Mouse (Mus musculus) liver, adult 2 months (tissue): ENCODE results near the gene Foxred2. TPM values are rescaled to one million over a fixed set of nuclear protein-coding genes. Genes with fewer than 3 reads are reported as not detected.
A peak's percentile ranks its signal among the peaks of the same experiment; 100 is the strongest.

Experiments
- DNase-seq: peaks from one replicate; pipeline ENCODE4 v3.0.0-alpha.2; 2011; ENCODE audit warnings: low read depth, low spot score; ENCODE audit errors: extremely low read depth
- H3K27ac ChIP-seq: fragments of 200-500 bp; replicated peaks from 2 replicates; pipeline ENCODE4 v1.5.1; 2012; ENCODE audit warnings: low read depth, mild to moderate bottlenecking, control low read depth, inconsistent platforms, low read length; ENCODE audit not compliant: insufficient read depth
- H3K27me3 ChIP-seq: fragments of 200-500 bp; 2 replicates; pipeline ENCODE4 v1.6.1; 2012; ENCODE audit warnings: mild to moderate bottlenecking, moderate library complexity, low read length, inconsistent platforms; ENCODE audit not compliant: control insufficient read depth, insufficient read depth
- H3K36me3 ChIP-seq: fragments of 200-500 bp; 2 replicates; pipeline ENCODE4 v1.6.1; 2012; ENCODE audit warnings: low read length, inconsistent platforms; ENCODE audit not compliant: control insufficient read depth, insufficient read depth
- H3K4me1 ChIP-seq: fragments of 200-500 bp; 2 replicates; pipeline ENCODE4 v1.6.1; 2011; ENCODE audit warnings: low read length; ENCODE audit not compliant: control insufficient read depth, insufficient read depth
- H3K4me3 ChIP-seq: fragments of 200-500 bp; 2 replicates; pipeline ENCODE4 v1.5.1; 2011; ENCODE audit warnings: low read depth, mild to moderate bottlenecking, control low read depth, low read length, moderate library complexity; ENCODE audit not compliant: insufficient read depth
- H3K79me2 ChIP-seq: fragments of 200-500 bp; 2 replicates; pipeline ENCODE4 v1.6.1; 2012; ENCODE audit warnings: inconsistent platforms, mild to moderate bottlenecking, low read length, moderate library complexity; ENCODE audit not compliant: control insufficient read depth, insufficient read depth
- H3K9ac ChIP-seq: fragments of 200-500 bp; 2 replicates; pipeline ENCODE4 v1.6.1; 2012; ENCODE audit warnings: low read depth, mild to moderate bottlenecking, control low read depth, inconsistent platforms, low read length
- CTCF ChIP-seq: fragments of 200-500 bp; IDR thresholded peaks from 2 replicates; pipeline ENCODE4 v1.5.1; 2011; ENCODE audit warnings: low read depth, low read length, control low read depth
- POLR2A ChIP-seq: fragments of 200-500 bp; IDR thresholded peaks from 2 replicates; pipeline ENCODE4 v1.6.1; 2011; ENCODE audit warnings: low read length, control low read depth; ENCODE audit not compliant: insufficient read depth; ENCODE audit errors: extremely low read depth
- WGBS: fragments of 180-500 bp; shearing (Covaris S2); methylation state at CpG from one replicate; pipeline ENCODE4 v1.1.7; 2018; 5-methylcytosine and 5-hydroxymethylcytosine counted together
- polyA plus RNA-seq: library from polyadenylated mRNA; depleted of rRNA; stranded (reverse); fragments of >200 nt; gene quantifications from 2 replicates; pipeline ENCODE4 v1.2.3, GENCODE M21; 2012
- total RNA-seq: library from RNA; depleted of rRNA; stranded (reverse); fragments of >200 nt; gene quantifications from 2 replicates; pipeline ENCODE4 v1.2.3, GENCODE M21; 2014

The Foxred2 gene
- total and polyA plus RNA-seq, 2 experiments = 0.18 TPM

DNA sequence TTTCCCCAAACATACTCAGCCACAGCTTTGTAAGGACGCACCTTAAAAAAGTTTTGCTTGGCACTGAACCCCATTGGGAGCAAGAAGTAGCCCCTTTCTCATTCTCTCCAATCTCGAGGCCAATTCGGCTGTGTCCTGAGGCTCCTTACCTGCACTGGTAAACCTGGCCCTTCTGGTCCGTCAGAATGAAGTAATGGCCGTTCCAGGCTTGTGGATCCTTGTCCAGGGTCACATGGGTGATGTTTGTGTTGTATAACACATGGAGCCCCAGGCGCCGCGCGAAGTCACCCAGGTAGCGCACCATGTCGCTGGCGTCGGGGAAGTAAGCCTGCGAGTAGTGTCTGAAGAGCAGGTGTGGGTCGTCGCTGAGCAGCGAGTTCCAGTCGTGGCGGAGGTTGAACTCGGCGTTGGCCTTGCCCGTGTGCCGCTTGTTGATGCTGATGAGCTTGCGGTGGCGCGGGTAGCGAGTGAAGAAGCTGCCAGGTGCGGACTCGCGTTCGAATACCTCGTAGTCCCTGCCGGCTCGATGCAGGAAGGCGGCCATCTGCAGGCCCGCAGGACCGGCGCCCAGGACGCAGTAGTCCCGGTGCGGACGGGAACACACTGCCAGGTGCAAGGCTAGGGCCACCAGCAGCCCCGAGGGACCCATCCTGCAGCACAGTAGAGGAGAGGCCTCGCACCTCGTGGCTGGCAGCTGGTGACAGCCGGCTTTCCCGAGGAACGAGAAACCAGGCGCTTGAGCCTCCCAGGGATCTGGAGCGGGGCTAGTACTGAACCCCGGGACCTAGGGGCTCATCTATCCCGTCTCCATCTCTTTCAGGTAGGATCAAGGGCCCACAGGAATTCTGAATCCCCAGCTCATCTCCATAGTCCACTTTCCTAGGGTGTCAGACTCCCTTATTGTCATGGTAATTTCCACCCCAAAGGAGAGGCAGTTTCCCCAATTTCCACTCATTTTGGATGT lies 800 bp downstream of the Foxred2 start:
- H3K27me3 ChIP-seq = peaks cover 3% of the 10 kb centered on the region; the same call in 1 of the 2 replicates
- H3K4me1 ChIP-seq = peaks cover 3% of the 10 kb centered on the region; the same call in 1 of the 2 replicates
- no peak overlapping the region for H3K27ac ChIP-seq
- no peaks in the 10 kb centered on the region for H3K79me2 ChIP-seq
- TF ChIP-seq CTCF (no peak), POLR2A (no peak)
- H3K4me3 ChIP-seq = peak overlapping the region; percentile 53; the same call in 1 of the 2 replicates
- peak overlapping the region; percentile 24; the same call in 1 of the 2 replicates for H3K9ac ChIP-seq
- DNase-seq = no peak
- WGBS = 16% methylated on average over 52 of the region's 52 CpGs
- peaks cover 17% of the 10 kb centered on the region; the same call in 1 of the 2 replicates for H3K36me3 ChIP-seq

DNA sequence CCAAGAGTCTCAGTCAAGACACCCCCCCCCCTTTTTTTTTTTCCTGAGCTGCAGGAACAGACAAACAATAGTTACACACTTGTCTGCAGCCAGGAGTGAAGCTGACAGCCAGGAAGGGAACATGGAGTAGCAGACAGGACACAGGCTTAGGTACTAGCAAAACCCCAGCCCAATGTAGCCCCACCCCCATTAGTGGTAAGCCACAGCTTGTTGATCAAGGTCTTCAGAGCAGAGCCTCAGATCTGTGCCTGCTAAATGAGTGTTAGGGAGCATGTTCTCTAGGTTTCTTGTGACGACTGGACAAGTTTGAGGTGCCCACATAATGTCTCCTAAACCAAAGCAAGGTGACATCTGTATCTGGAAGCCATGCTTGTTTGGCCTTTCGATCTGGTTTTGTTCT lies 2.2 kb downstream of the Foxred2 start:
- 88% methylated on average over 2 of the region's 2 CpGs for WGBS
- H3K27me3 ChIP-seq = peaks cover 3% of the 10 kb centered on the region; the same call in 1 of the 2 replicates

DNA sequence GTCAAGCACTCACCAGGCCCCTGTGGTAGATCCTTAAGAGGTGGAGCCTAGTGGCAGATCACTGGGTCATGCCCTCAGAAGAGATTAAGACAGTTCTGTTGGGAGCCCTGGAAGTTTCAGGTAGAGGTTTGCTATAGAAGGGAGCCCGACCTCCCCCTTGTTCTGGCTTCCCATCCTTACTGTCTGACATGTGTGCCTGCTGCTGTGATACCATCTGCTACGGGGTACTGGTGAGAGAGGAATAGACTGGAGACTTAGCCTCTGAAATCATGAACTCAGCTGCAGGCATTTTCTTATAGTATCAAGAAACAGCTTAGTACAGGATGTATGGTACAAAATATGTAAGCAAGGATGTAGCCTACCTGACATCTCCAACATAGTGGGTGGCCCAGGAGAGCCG lies 3.6 kb downstream of the Foxred2 start:
- H3K27ac ChIP-seq = no peak overlapping the region
- TF ChIP-seq POLR2A (no peak), CTCF (no peak)
- DNase-seq = no peak
- peaks cover 3% of the 10 kb centered on the region; the same call in 1 of the 2 replicates for H3K27me3 ChIP-seq
- H3K9ac ChIP-seq = no peak overlapping the region
- H3K4me3 ChIP-seq = no peak overlapping the region
- no peaks in the 10 kb centered on the region for H3K79me2 ChIP-seq
- 86% methylated on average over 3 of the region's 3 CpGs for WGBS
- H3K4me1 ChIP-seq = peaks cover 3% of the 10 kb centered on the region; the same call in 1 of the 2 replicates
- no peaks in the 10 kb centered on the region for H3K36me3 ChIP-seq

More for the DNA sequence above, 2.2 kb downstream of the Foxred2 start:
- H3K79me2 ChIP-seq = no peaks in the 10 kb centered on the region
- TF ChIP-seq POLR2A (no peak), CTCF (no peak)
- no peak overlapping the region for H3K9ac ChIP-seq
- H3K27ac ChIP-seq = no peak overlapping the region
- H3K36me3 ChIP-seq = peaks cover 5% of the 10 kb centered on the region; the same call in 1 of the 2 replicates
- no peak overlapping the region for H3K4me3 ChIP-seq
- DNase-seq = no peak
- H3K4me1 ChIP-seq = peaks cover 3% of the 10 kb centered on the region; the same call in 1 of the 2 replicates

DNA sequence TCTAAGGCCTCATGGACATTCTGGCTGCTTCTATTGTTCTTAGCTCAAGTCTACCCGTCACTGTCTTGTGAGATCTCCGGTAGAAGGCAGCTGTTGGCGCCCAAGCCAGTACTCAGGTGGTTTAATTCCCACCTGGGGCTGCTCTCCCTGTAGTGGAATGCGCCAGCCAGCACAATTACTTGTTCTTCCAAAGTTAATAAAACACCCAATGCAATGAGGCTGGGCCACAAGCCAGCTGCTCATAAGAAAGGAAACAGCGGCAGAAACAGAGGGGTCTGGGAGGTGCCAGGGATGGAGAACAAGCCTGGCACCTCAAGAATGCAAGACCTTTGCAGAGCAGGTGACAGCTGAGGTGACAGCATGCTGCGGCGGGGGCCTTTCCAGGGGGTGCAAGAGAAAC lies 7.5 kb downstream of the Foxred2 start:
- no peaks in the 10 kb centered on the region for H3K36me3 ChIP-seq
- 91% methylated on average over 7 of the region's 7 CpGs for WGBS
- H3K4me1 ChIP-seq = no peaks in the 10 kb centered on the region
- TF ChIP-seq CTCF (no peak), POLR2A (no peak)
- no peak overlapping the region for H3K27ac ChIP-seq
- H3K9ac ChIP-seq = no peak overlapping the region
- no peaks in the 10 kb centered on the region for H3K27me3 ChIP-seq
- no peaks in the 10 kb centered on the region for H3K79me2 ChIP-seq
- DNase-seq = no peak
- no peak overlapping the region for H3K4me3 ChIP-seq

DNA sequence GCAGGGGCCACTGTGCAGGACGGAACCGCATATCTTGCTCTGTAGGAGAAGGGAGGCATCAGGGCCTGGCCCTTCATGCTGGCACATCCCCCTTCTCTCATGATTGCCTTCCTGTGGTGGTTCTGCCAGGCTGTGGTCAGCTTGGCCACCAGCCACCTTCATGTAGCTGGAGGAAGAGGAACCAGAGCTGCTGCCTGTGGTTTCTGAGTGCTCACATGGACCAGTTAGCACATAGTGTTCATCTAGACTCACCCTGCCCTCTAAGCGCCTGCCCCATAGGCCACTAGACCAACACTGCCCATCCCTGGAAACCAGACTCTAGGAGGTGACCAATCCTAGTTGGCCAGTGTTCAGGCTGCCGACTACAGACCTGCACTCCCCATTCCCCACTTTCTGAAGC lies 10.8 kb downstream of the Foxred2 start:
- no peak overlapping the region for H3K4me3 ChIP-seq
- H3K79me2 ChIP-seq = no peaks in the 10 kb centered on the region
- no peaks in the 10 kb centered on the region for H3K27me3 ChIP-seq
- TF ChIP-seq CTCF = no peak
- no peak for TF ChIP-seq POLR2A
- 92% methylated on average over 4 of the region's 4 CpGs for WGBS
- H3K9ac ChIP-seq = no peak overlapping the region
- H3K4me1 ChIP-seq = no peaks in the 10 kb centered on the region
- H3K36me3 ChIP-seq = no peaks in the 10 kb centered on the region
- H3K27ac ChIP-seq = no peak overlapping the region
- no peak for DNase-seq

DNA sequence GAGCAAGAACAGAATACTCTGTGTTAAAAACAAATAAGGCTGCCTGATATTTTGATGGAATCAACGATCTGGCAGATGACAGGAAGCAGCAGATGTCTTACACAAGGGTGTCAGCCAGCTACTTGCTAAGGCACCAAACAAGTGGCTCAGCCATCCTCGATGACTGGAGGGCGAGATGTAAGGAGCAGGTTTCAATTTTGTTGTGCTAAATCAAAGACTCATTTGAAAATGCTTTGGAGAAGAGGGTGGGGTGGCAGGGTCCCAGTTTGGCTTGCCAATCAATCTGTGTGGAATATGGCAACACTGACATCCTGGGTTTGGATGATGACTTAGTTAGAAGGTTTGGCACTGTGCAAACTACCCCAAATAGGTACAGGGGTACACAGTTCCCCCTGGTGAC lies 15.0 kb downstream of the Foxred2 start:
- Histone ChIP-seq H3K4me1 (no peaks in the 10 kb centered on the region), H3K27ac (no peak overlapping the region), H3K27me3 (no peaks in the 10 kb centered on the region), H3K9ac (no peak overlapping the region), H3K79me2 (no peaks in the 10 kb centered on the region), H3K36me3 (no peaks in the 10 kb centered on the region), H3K4me3 (no peak overlapping the region)
- WGBS = 76% methylated on average over 3 of the region's 3 CpGs
- DNase-seq = no peak
- TF ChIP-seq POLR2A (no peak), CTCF (no peak)
